Mouse (Mus musculus) spleen, adult 2 months (tissue): ENCODE data around the gene Efhd1.

Source experiments
- CTCF ChIP-seq: fragments of 200-500 bp; IDR thresholded peaks from 2 replicates; pipeline ENCODE4 v1.5.1; 2011; ENCODE audit warnings: mild to moderate bottlenecking, inconsistent platforms; ENCODE audit not compliant: insufficient read depth, insufficient read length, insufficient replicate concordance; ENCODE audit errors: extremely low read depth
- POLR2A ChIP-seq: fragments of 200-500 bp; IDR thresholded peaks from 2 replicates; pipeline ENCODE4 v1.6.1; 2011; ENCODE audit warnings: low read depth, low read length, inconsistent platforms

GRCm38 (mm10) chr1:87297346-87297925 is 33.3 kb downstream of the Efhd1 start:
- TF ChIP-seq POLR2A = no peak
- no peak for TF ChIP-seq CTCF
